In the genomic region with DNA sequence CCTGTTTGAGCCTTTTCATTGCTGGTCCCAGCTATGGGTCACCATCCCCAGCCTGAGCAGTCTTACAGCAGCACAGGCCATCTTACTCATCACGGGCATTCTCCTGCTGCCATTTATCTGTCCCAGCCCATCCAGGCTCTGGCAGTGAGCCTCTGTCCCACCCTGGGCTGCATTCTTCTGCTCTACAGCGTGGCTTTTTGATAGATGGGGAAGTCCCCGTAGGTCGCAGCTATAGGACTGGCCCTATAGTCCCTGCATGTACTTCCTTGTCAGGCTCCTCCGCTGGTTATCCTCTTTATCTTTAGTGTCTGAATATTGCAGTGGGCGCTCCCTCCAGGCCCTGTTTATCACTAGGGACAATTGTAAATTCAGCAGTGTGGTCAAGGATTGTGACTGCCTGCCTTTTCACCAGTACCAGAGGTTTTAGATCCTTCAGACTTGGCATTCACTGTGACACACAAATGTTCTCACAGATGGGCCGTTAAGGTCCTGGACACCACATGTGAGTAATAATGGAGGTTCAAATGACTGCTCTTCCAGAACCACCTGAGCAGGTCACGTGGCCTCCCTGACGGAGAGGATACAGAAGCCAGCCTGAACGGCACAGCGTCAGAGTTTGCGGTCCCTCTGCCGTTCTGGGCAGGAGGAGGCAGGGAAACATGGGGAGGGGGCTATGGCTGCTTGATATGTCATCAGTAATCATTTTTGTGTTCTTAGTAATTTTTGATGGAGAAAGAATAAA, we compare ENCODE assay signal across 19 mouse cellular contexts.
"Had no signal": no experiment of that assay in that cellular context is flagged by ENCODE, and none has a peak within 500 bp of the region (broad histone marks: within the 10 kb centered on the region; RNA-seq: fewer than 3 reads in every experiment).

No protein-coding gene starts in this region.

- H3K27me3 ChIP-seq: heart, embryonic 12.5 days; hindbrain, embryonic 13.5 days; hindbrain, embryonic 15.5 days; limb, embryonic 13.5 days; limb, embryonic 15.5 days; liver, embryonic 12.5 days had no signal

- H3K27ac ChIP-seq: heart, embryonic 10.5 days; hindbrain, embryonic 13.5 days; hindbrain, embryonic 15.5 days; hindbrain, postnatal 0 days; kidney, postnatal 0 days; left cerebral cortex, adult 2 months; limb, embryonic 13.5 days; limb, embryonic 15.5 days; liver, embryonic 12.5 days; liver, embryonic 14.5 days had no signal

- DNase-seq: gastrocnemius, postnatal 14 days; gastrocnemius, postnatal 36 days; heart, adult 18-20 months; heart, postnatal 10 days; kidney, adult 11 months; kidney, adult 2 months; kidney, postnatal 14 days; kidney, postnatal 36 days had no signal

- H3K9me3 ChIP-seq: heart, embryonic 10.5 days; heart, embryonic 12.5 days; hindbrain, embryonic 13.5 days; hindbrain, embryonic 15.5 days; limb, embryonic 13.5 days; limb, embryonic 15.5 days; liver, embryonic 12.5 days had no signal

- H3K9ac ChIP-seq: heart, embryonic 12.5 days; hindbrain, embryonic 13.5 days; hindbrain, embryonic 15.5 days; limb, embryonic 13.5 days; limb, embryonic 15.5 days; liver, embryonic 12.5 days; liver, embryonic 14.5 days had no signal

- H3K4me1 ChIP-seq: heart, embryonic 10.5 days; heart, embryonic 12.5 days; hindbrain, embryonic 13.5 days; hindbrain, embryonic 15.5 days; limb, embryonic 13.5 days; limb, embryonic 15.5 days; liver, embryonic 12.5 days had no signal

- H3K4me2 ChIP-seq: heart, embryonic 12.5 days; hindbrain, embryonic 13.5 days; hindbrain, embryonic 15.5 days; limb, embryonic 13.5 days; limb, embryonic 15.5 days; liver, embryonic 12.5 days had no signal

- H3K4me3 ChIP-seq: heart, embryonic 10.5 days; heart, embryonic 12.5 days; hindbrain, embryonic 13.5 days; hindbrain, embryonic 15.5 days; left cerebral cortex, adult 2 months; limb, embryonic 13.5 days; limb, embryonic 15.5 days; liver, embryonic 12.5 days had no signal

- ATAC-seq: hindbrain, postnatal 0 days; liver, embryonic 12.5 days had no signal
